In the genomic region with DNA sequence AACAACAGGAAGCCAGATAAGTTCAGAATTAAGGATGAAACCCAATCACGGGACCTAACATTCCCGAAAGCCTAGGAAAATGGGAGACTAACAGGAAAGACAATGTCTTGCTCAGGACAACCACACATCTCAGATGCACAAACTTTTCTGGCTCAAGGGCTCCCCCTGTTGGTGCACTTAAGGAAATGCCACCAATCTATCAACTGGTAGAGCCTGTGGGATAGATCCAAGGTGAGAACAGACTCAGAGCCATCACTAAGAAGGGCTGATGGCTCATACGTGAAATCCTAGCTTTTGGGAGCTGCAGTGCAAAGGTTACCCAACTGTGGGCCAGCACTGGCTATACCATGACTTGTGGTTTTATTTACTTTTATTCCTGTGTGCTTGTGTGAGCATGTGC, we compare ENCODE assay signal across 8 mouse cellular contexts. TPM values are rescaled to one million over a fixed set of nuclear protein-coding genes. Genes with fewer than 3 reads are reported as not detected.
DNase-seq lines count a peak whose midpoint lies in the region; ATAC-seq lines count a peak whose summit lies in the region.

No protein-coding gene starts in this region.

- no peak overlapping the region for H3K9ac ChIP-seq in forebrain, embryonic 16.5 days (replicated peaks; ENCODE audit: low read depth, low read length)
- H3K9ac ChIP-seq in hindbrain, embryonic 14.5 days: no peak overlapping the region

- H3K27me3 ChIP-seq in forebrain, embryonic 16.5 days (replicated peaks; ENCODE audit: control insufficient read depth, insufficient read depth, low read length): no peaks in the 10 kb centered on the region
- no peaks in the 10 kb centered on the region for H3K27me3 ChIP-seq in hindbrain, embryonic 14.5 days (ENCODE audit: control insufficient read depth, insufficient read depth, low read length)

- no peaks in the 10 kb centered on the region for H3K4me1 ChIP-seq in forebrain, embryonic 16.5 days (replicated peaks; ENCODE audit: control insufficient read depth, insufficient read depth, low read length)
- no peaks in the 10 kb centered on the region for H3K4me1 ChIP-seq in hindbrain, embryonic 14.5 days (replicated peaks; ENCODE audit: control insufficient read depth, insufficient read depth, low read length)

- H3K4me2 ChIP-seq in forebrain, embryonic 16.5 days (ENCODE audit: low read length): no peak overlapping the region
- no peak overlapping the region for H3K4me2 ChIP-seq in hindbrain, embryonic 14.5 days (replicated peaks)

- peaks cover 2% of the 10 kb centered on the region; the same call in 1 of the 2 replicates for H3K36me3 ChIP-seq in forebrain, embryonic 16.5 days (ENCODE audit: control insufficient read depth, insufficient read depth)
- peaks cover 18% of the 10 kb centered on the region for H3K36me3 ChIP-seq in hindbrain, embryonic 14.5 days (replicated peaks; ENCODE audit: control insufficient read depth, insufficient read depth)

- H3K4me3 ChIP-seq in forebrain, embryonic 16.5 days (replicated peaks; ENCODE audit: low read length): no peak overlapping the region
- H3K4me3 ChIP-seq in hindbrain, embryonic 14.5 days (replicated peaks; ENCODE audit: low read length): no peak overlapping the region

- peak; percentile 83 for DNase-seq in CD4-positive, CD25-positive, alpha-beta regulatory T cell, adult 2 months (ENCODE audit: low read depth, low spot score)
- DNase-seq in hindbrain, embryonic 14.5 days (ENCODE audit: low spot score): peak; percentile 78
- peak; percentile 59 to 70 for DNase-seq in layer of hippocampus, postnatal 36 days
- DNase-seq in lung, postnatal 4 days: peak; percentile 77 to 91
- DNase-seq in spleen, adult 18-20 months: peak; percentile 30 to 75

- no peak for ATAC-seq in CD4-positive, CD25-positive, alpha-beta regulatory T cell, adult 4 months
- ATAC-seq in cerebellum, adult (ENCODE audit: insufficient number of reproducible peaks, low FRiP score, low TSS enrichment): peak; percentile 45; the same call in 1 of the 2 replicates
- ATAC-seq in forebrain, embryonic 16.5 days: peak; percentile 57; the same call in 1 of the 2 replicates
- no peak; the same call in 1 of the 2 replicates for ATAC-seq in hindbrain, embryonic 14.5 days (ENCODE audit: low FRiP score)

- H3K9me3 ChIP-seq in forebrain, embryonic 16.5 days (ENCODE audit: control insufficient read depth, low read length): no peaks in the 10 kb centered on the region
- H3K9me3 ChIP-seq in hindbrain, embryonic 14.5 days (ENCODE audit: control insufficient read depth, low read length): no peaks in the 10 kb centered on the region

- H3K27ac ChIP-seq in forebrain, embryonic 16.5 days (ENCODE audit: low read length): no peak overlapping the region
- no peak overlapping the region for H3K27ac ChIP-seq in hindbrain, embryonic 14.5 days

- 10% methylated on average over 3 of the region's 3 CpGs for WGBS in forebrain, embryonic 16.5 days
- 36% methylated on average over 3 of the region's 3 CpGs for WGBS in hindbrain, embryonic 14.5 days

RNA-seq across cellular contexts. Expression of a gene that starts 7.3 kb away (rescaled TPM):
- 10 to 100 TPM; 13.8 to 15.8 TPM for polyA plus RNA-seq in CD4-positive, CD25-positive, alpha-beta regulatory T cell, adult 4 months (2017; shearing (Covaris generic))
- polyA plus RNA-seq in forebrain, embryonic 16.5 days (2015; fragmentation: Nextera tagmentation; extraction: Ambion mirVana): 31.9 and 34.2 TPM in 2 replicates
- polyA plus RNA-seq in hindbrain, embryonic 14.5 days (2014; fragmentation: Nextera tagmentation; extraction: Ambion mirVana): 22.2 and 24.2 TPM in 2 replicates
- total RNA-seq in layer of hippocampus, postnatal 36 days (2021): 1 to 10 TPM; 5.3 to 5.5 TPM

RNA-seq across cellular contexts. Expression of a gene that starts 29.3 kb away (rescaled TPM):
- not detected for polyA plus RNA-seq in CD4-positive, CD25-positive, alpha-beta regulatory T cell, adult 4 months (2017; shearing (Covaris generic))
- not detected in 2 replicates for polyA plus RNA-seq in forebrain, embryonic 16.5 days (2015; fragmentation: Nextera tagmentation; extraction: Ambion mirVana)
- polyA plus RNA-seq in hindbrain, embryonic 14.5 days (2014; fragmentation: Nextera tagmentation; extraction: Ambion mirVana): not detected in 2 replicates
- not detected for total RNA-seq in layer of hippocampus, postnatal 36 days (2021)

RNA-seq across cellular contexts. Expression of a gene that starts 32.1 kb away (rescaled TPM):
- polyA plus RNA-seq in CD4-positive, CD25-positive, alpha-beta regulatory T cell, adult 4 months (2017; shearing (Covaris generic)): under 1 TPM in 1 of 2 experiments, not detected in 1; 0.34 TPM
- polyA plus RNA-seq in forebrain, embryonic 16.5 days (2015; fragmentation: Nextera tagmentation; extraction: Ambion mirVana): 11.1 and 12.4 TPM in 2 replicates
- polyA plus RNA-seq in hindbrain, embryonic 14.5 days (2014; fragmentation: Nextera tagmentation; extraction: Ambion mirVana): 16.9 and 18.5 TPM in 2 replicates
- 1 to 10 TPM; 4.4 to 5.5 TPM for total RNA-seq in layer of hippocampus, postnatal 36 days (2021)

RNA-seq across cellular contexts. Expression of a gene that starts 43.9 kb away (rescaled TPM):
- 100 to 1,000 TPM; 214 to 296 TPM for polyA plus RNA-seq in CD4-positive, CD25-positive, alpha-beta regulatory T cell, adult 4 months (2017; shearing (Covaris generic))
- polyA plus RNA-seq in forebrain, embryonic 16.5 days (2015; fragmentation: Nextera tagmentation; extraction: Ambion mirVana): 124 and 126 TPM in 2 replicates
- polyA plus RNA-seq in hindbrain, embryonic 14.5 days (2014; fragmentation: Nextera tagmentation; extraction: Ambion mirVana): 88.2 and 94.7 TPM in 2 replicates
- total RNA-seq in layer of hippocampus, postnatal 36 days (2021): 100 to 1,000 TPM in 1 of 2 experiments, 10 to 100 TPM in 1; 92.0 to 108 TPM

RNA-seq across cellular contexts. Expression of a gene that starts 59.0 kb away (rescaled TPM):
- polyA plus RNA-seq in CD4-positive, CD25-positive, alpha-beta regulatory T cell, adult 4 months (2017; shearing (Covaris generic)): 10 to 100 TPM; 40.2 to 45.3 TPM
- polyA plus RNA-seq in forebrain, embryonic 16.5 days (2015; fragmentation: Nextera tagmentation; extraction: Ambion mirVana): 1.3 and 2.2 TPM in 2 replicates
- 5.4 and 6.5 TPM in 2 replicates for polyA plus RNA-seq in hindbrain, embryonic 14.5 days (2014; fragmentation: Nextera tagmentation; extraction: Ambion mirVana)
- 10 to 100 TPM; 20.5 to 26.0 TPM for total RNA-seq in layer of hippocampus, postnatal 36 days (2021)

Comparison
In these comparisons a context has a peak if more than half of its experiments do, and no peak if none do; other contexts are left out.
1. ATAC-seq: peak in cerebellum, adult (single experiment) and forebrain, embryonic 16.5 days (single experiment); none in CD4-positive, CD25-positive, alpha-beta regulatory T cell, adult 4 months (single experiment) and hindbrain, embryonic 14.5 days (single experiment).
2. Peak in every context shown above with its lines, with median percentiles within 50 percentile points of each other: DNase-seq.